Mouse (Mus musculus) stomach, embryonic 16.5 days (tissue): ENCODE results near the gene Igsf21. TPM values are rescaled to one million over a fixed set of nuclear protein-coding genes. Genes with fewer than 3 reads are reported as not detected.
A peak's percentile ranks its signal among the peaks of the same experiment; 100 is the strongest.

Experiments used
- ATAC-seq: fragments of 200-750 bp; cut with Nextera tagmentation; 2 replicates; pipeline ENCODE4 v1.8.0; 2017; ENCODE audit warnings: moderate number of reproducible peaks, moderate TSS enrichment; ENCODE audit not compliant: insufficient read depth, low FRiP score
- H3K27ac ChIP-seq: fragments of 300-500 bp; sonication (generic); 2 replicates; pipeline ENCODE4 v1.5.1; 2014; ENCODE audit warnings: low read length
- H3K27me3 ChIP-seq: fragments of 300-500 bp; sonication (generic); 2 replicates; pipeline ENCODE4 v1.6.1; 2014; ENCODE audit warnings: low read length, control low read depth, mixed read lengths; ENCODE audit not compliant: control insufficient read depth, insufficient read depth
- H3K36me3 ChIP-seq: fragments of 300-500 bp; sonication (generic); 2 replicates; pipeline ENCODE4 v1.6.1; 2014; ENCODE audit warnings: low read length; ENCODE audit not compliant: control insufficient read depth, insufficient read depth
- H3K4me1 ChIP-seq: fragments of 300-500 bp; sonication (generic); 2 replicates; pipeline ENCODE4 v1.6.1; 2014; ENCODE audit warnings: low read length, control low read depth, mixed read lengths; ENCODE audit not compliant: control insufficient read depth, insufficient read depth
- H3K4me2 ChIP-seq: fragments of 300-500 bp; sonication (generic); 2 replicates; pipeline ENCODE4 v1.6.1; 2014; ENCODE audit warnings: low read depth, low read length, mixed read lengths
- H3K4me3 ChIP-seq: fragments of 300-500 bp; sonication (generic); replicated peaks from 2 replicates; pipeline ENCODE4 v1.5.1; 2014; ENCODE audit warnings: mild to moderate bottlenecking, low read length
- H3K9ac ChIP-seq: fragments of 300-500 bp; sonication (generic); 2 replicates; pipeline ENCODE4 v1.6.1; 2014; ENCODE audit warnings: low read length
- H3K9me3 ChIP-seq: fragments of 300-500 bp; sonication (generic); replicated peaks from 2 replicates; pipeline ENCODE4 v1.6.1; 2016; ENCODE audit warnings: low read length, control low read depth; ENCODE audit not compliant: control insufficient read depth
- WGBS: fragments of 180-500 bp; shearing (Covaris S2); extraction: QIAGEN DNeasy Blood & Tissue Kit; methylation state at CpG from one replicate; pipeline ENCODE4 v1.1.7; 2014; 5-methylcytosine and 5-hydroxymethylcytosine counted together
- polyA plus RNA-seq: library from polyadenylated mRNA; unstranded; fragments of >200 nt; fragmentation: Nextera tagmentation; extraction: Ambion mirVana; gene quantifications from 2 replicates; pipeline ENCODE4 v1.2.1, GENCODE M21; 2015

Igsf21 gene
- polyA plus RNA-seq, 1 experiment from 2014 or later = 1.3 TPM

GRCm38 (mm10) chr4:140010728-140011470 is 235.7 kb downstream of the Igsf21 start:
- Histone ChIP-seq H3K27ac (no peak overlapping the region), H3K4me2 (no peak overlapping the region), H3K36me3 (no peaks in the 10 kb centered on the region), H3K9ac (no peak overlapping the region), H3K4me1 (no peaks in the 10 kb centered on the region), H3K27me3 (no peaks in the 10 kb centered on the region), H3K9me3 (no peaks in the 10 kb centered on the region), H3K4me3 (no peak overlapping the region)
- 67% methylated on average over 11 of the region's 11 CpGs for WGBS
- ATAC-seq = no peak

GRCm38 (mm10) chr4:140004932-140005331 is 241.7 kb downstream of the Igsf21 start:
- Histone ChIP-seq H3K27ac (no peak overlapping the region), H3K4me2 (peak overlapping the region; percentile 50), H3K9me3 (no peaks in the 10 kb centered on the region), H3K9ac (no peak overlapping the region), H3K36me3 (no peaks in the 10 kb centered on the region), H3K27me3 (peaks cover 6% of the 10 kb centered on the region; the same call in 1 of the 2 replicates), H3K4me1 (no peaks in the 10 kb centered on the region), H3K4me3 (peak overlapping the region; percentile 27)
- WGBS = 7% methylated on average over 5 of the region's 5 CpGs
- peak; percentile 48; the same call in 1 of the 2 replicates for ATAC-seq

DNA sequence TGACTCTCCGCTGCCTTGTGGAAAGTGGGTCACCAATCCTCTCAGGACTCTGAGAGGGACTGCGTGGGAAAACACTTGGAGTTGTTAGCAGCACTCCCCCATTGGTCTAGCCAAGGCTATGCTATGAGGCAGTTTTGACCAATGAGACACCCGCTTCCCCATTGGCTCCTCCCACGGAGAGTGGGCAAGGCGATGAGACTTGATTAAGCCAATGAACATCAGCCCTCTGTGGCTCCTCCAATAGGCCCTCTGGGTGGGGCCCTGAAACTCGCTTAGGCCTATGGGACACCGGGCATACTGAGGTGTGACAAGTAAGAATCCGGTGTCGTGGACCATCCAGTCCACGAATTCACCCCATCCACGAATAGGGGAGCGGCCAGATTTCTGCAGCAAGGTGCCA is 242.4 kb downstream of the Igsf21 start:
- peak overlapping the region; percentile 36; the same call in 1 of the 2 replicates for H3K27ac ChIP-seq
- H3K4me1 ChIP-seq = no peaks in the 10 kb centered on the region
- H3K4me3 ChIP-seq = peak overlapping the region; percentile 27
- peak overlapping the region; percentile 50 for H3K4me2 ChIP-seq
- H3K36me3 ChIP-seq = no peaks in the 10 kb centered on the region
- 10% methylated on average over 12 of the region's 12 CpGs for WGBS
- peak; percentile 75 for ATAC-seq
- no peaks in the 10 kb centered on the region for H3K9me3 ChIP-seq
- H3K27me3 ChIP-seq = peaks cover 6% of the 10 kb centered on the region; the same call in 1 of the 2 replicates
- 0 out of 2 replicates have a peak overlapping the region, but pooled peaks have one; percentile 1 for H3K9ac ChIP-seq

DNA sequence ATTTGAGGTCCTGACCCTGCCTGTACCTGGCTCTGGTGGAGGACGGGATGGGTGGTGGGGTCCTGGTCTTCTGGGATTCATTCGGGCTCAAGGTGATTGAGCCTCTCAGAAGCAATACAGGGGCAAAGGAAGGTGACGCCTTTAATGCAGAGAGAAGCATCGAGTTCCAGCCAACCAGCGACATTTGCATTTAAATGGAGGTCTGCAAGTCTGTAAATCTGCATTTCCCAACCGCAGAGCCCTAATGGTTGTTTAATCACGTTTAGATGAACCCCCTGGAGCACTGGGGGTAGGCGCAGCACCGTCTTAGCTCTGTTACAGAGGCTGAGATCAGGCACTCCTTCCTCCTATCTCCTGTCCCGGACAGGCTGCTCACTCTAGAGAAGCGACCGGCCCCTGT is 244.5 kb downstream of the Igsf21 start:
- 20% methylated on average over 12 of the region's 12 CpGs for WGBS
- ATAC-seq = no peak
- Histone ChIP-seq H3K36me3 (no peaks in the 10 kb centered on the region), H3K4me1 (no peaks in the 10 kb centered on the region), H3K9me3 (no peaks in the 10 kb centered on the region; the same call in 1 of the 2 replicates), H3K4me3 (no peak overlapping the region), H3K4me2 (no peak overlapping the region), H3K27ac (no peak overlapping the region), H3K27me3 (peaks cover 6% of the 10 kb centered on the region; the same call in 1 of the 2 replicates), H3K9ac (no peak overlapping the region)

- H3K4me3 ChIP-seq = no peak overlapping the region
- H3K9me3 ChIP-seq = no peaks in the 10 kb centered on the region; the same call in 1 of the 2 replicates
- ATAC-seq = no peak
- no peak overlapping the region for H3K4me2 ChIP-seq
- whole genome bisulfite sequencing = 80% methylated on average over 5 of the region's 5 CpGs
- peaks cover 6% of the 10 kb centered on the region; the same call in 1 of the 2 replicates for H3K27me3 ChIP-seq
- H3K4me1 ChIP-seq = no peaks in the 10 kb centered on the region
- no peaks in the 10 kb centered on the region for H3K36me3 ChIP-seq
- H3K27ac ChIP-seq = no peak overlapping the region
- H3K9ac ChIP-seq = no peak overlapping the region
Measured at GRCm38 (mm10) chr4:140000911-140001310, 245.7 kb downstream of the Igsf21 start.

DNA sequence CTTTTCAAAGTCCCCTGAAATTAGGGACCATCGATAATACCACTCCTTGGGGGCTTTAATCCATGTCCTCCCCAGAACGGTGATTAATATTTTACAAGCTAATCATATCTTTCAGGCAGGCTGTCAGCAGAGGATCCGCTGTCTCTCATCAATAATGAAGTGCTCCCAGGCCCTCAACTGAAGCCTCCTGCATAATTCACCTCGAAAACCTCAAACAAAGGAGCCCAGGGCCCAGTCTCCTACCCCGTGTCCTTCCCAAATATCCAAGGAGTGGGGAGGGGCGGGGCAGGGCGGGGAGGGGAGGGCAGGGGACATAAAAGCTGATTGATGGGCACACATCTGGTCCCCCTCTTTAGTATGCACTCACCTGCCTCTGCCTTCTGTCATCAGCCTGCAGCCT is 247.6 kb downstream of the Igsf21 start:
- Histone ChIP-seq H3K9ac (no peak overlapping the region), H3K4me1 (no peaks in the 10 kb centered on the region), H3K36me3 (no peaks in the 10 kb centered on the region), H3K27ac (no peak overlapping the region), H3K9me3 (no peaks in the 10 kb centered on the region; the same call in 1 of the 2 replicates), H3K27me3 (peaks cover 6% of the 10 kb centered on the region; the same call in 1 of the 2 replicates), H3K4me2 (no peak overlapping the region), H3K4me3 (no peak overlapping the region)
- ATAC-seq = no peak
- 53% methylated on average over 7 of the region's 7 CpGs for WGBS

DNA sequence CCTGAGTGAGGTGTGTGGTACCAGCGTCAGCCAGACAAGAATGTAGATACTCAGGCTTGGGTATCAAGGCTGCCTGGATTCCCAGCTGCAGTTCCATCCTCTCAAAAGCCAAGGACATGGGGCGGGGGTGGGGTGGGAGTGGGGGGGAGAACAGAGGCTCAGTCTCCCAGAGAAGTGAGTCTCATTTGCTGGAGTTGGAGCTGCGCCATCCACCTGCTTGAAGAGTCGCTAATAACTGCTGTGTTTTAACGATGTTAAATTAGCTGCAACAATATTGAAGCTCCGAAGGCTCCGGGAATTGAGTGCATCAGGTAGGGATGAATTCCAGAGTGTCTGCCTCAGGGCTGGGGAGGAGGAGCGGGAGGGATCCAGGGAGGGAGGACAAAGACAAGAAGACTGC is 250.9 kb downstream of the Igsf21 start:
- 0 out of 2 replicates have a peak, but pooled peaks cover 6% of the 10 kb centered on the region for H3K4me1 ChIP-seq
- no peak overlapping the region for H3K9ac ChIP-seq
- WGBS = 58% methylated on average over 8 of the region's 8 CpGs
- no peak overlapping the region for H3K4me3 ChIP-seq
- H3K27ac ChIP-seq = no peak overlapping the region
- no peaks in the 10 kb centered on the region; the same call in 1 of the 2 replicates for H3K9me3 ChIP-seq
- no peak overlapping the region for H3K4me2 ChIP-seq
- no peak for ATAC-seq
- H3K36me3 ChIP-seq = no peaks in the 10 kb centered on the region
- no peaks in the 10 kb centered on the region for H3K27me3 ChIP-seq

GRCm38 (mm10) chr4:139993111-139993755 is 253.4 kb downstream of the Igsf21 start:
- H3K4me1 ChIP-seq = 0 out of 2 replicates have a peak, but pooled peaks cover 6% of the 10 kb centered on the region
- ATAC-seq = no peak
- no peak overlapping the region for H3K4me3 ChIP-seq
- no peaks in the 10 kb centered on the region for H3K36me3 ChIP-seq
- H3K27ac ChIP-seq = no peak overlapping the region
- H3K4me2 ChIP-seq = no peak overlapping the region
- 8% methylated on average over 16 of the region's 16 CpGs for WGBS
- H3K9ac ChIP-seq = no peak overlapping the region
- H3K27me3 ChIP-seq = no peaks in the 10 kb centered on the region
- H3K9me3 ChIP-seq = no peaks in the 10 kb centered on the region; the same call in 1 of the 2 replicates

GRCm38 (mm10) chr4:139986913-139987312 is 259.7 kb downstream of the Igsf21 start:
- Histone ChIP-seq H3K36me3 (no peaks in the 10 kb centered on the region), H3K27me3 (no peaks in the 10 kb centered on the region), H3K9me3 (no peaks in the 10 kb centered on the region), H3K4me2 (no peak overlapping the region), H3K9ac (no peak overlapping the region), H3K27ac (no peak overlapping the region), H3K4me3 (no peak overlapping the region), H3K4me1 (no peaks in the 10 kb centered on the region)
- no peak for ATAC-seq
- WGBS = 42% methylated on average over 7 of the region's 7 CpGs
